Mouse (Mus musculus) cerebellum, adult 2 months (tissue): Measurements from ENCODE around the gene Shank1. TPM values are rescaled to one million over a fixed set of nuclear protein-coding genes. Genes with fewer than 3 reads are reported as not detected.
A peak's percentile ranks its signal among the peaks of the same experiment; 100 is the strongest.

Experiments used
- DNase-seq, 2 experiments: peaks; one replicate each; pipeline ENCODE4 v3.0.0; 2021
- H3K27ac ChIP-seq: fragments of 200-500 bp; 2 replicates; pipeline ENCODE4 v1.5.1; 2012; ENCODE audit warnings: low read length, control low read depth, inconsistent platforms; ENCODE audit not compliant: insufficient read depth
- H3K27me3 ChIP-seq: fragments of 200-500 bp; 2 replicates; pipeline ENCODE4 v1.6.1; 2012; ENCODE audit warnings: inconsistent platforms, mild to moderate bottlenecking, low read length, moderate library complexity; ENCODE audit not compliant: control insufficient read depth, insufficient read depth
- H3K4me1 ChIP-seq: fragments of 200-500 bp; 2 replicates; pipeline ENCODE4 v1.6.1; 2011; ENCODE audit warnings: low read length; ENCODE audit not compliant: control insufficient read depth, insufficient read depth
- H3K4me3 ChIP-seq: fragments of 200-500 bp; replicated peaks from 2 replicates; pipeline ENCODE3; 2011; ENCODE audit warnings: mild to moderate bottlenecking, low read depth, low read length, control low read depth; ENCODE audit not compliant: insufficient read depth
- CTCF ChIP-seq: fragments of 200-500 bp; IDR thresholded peaks from 2 replicates; pipeline ENCODE4 v1.5.1; 2011; ENCODE audit warnings: low read depth, mild to moderate bottlenecking, control low read depth, low read length, moderate library complexity, borderline replicate concordance; ENCODE audit not compliant: insufficient read depth
- POLR2A ChIP-seq: fragments of 200-500 bp; IDR thresholded peaks from 2 replicates; pipeline ENCODE4 v1.6.1; 2011; ENCODE audit warnings: low read length, control low read depth, borderline replicate concordance; ENCODE audit not compliant: insufficient read depth
- WGBS: fragments of 180-500 bp; shearing (Covaris S2); methylation state at CpG from one replicate; pipeline ENCODE4 v1.1.7; 2018; 5-methylcytosine and 5-hydroxymethylcytosine counted together
- polyA plus RNA-seq: library from polyadenylated mRNA; depleted of rRNA; stranded (reverse); fragments of >200 nt; gene quantifications from 2 replicates; pipeline ENCODE4 v1.2.3, GENCODE M21; 2012

The Shank1 gene
- polyA plus RNA-seq, 1 experiment: 51.4 TPM

- H3K27ac ChIP-seq: peak overlapping the region; percentile 62
- WGBS: 2% methylated on average over 32 of the region's 32 CpGs
- no peaks in the 10 kb centered on the region for H3K27me3 ChIP-seq
- no peak for TF ChIP-seq CTCF
- TF ChIP-seq POLR2A: no peak
- peaks cover 24% of the 10 kb centered on the region for H3K4me1 ChIP-seq
- DNase-seq: peak; percentile 52 to 64
- peak overlapping the region; percentile 90 for H3K4me3 ChIP-seq
Measured at GRCm38 (mm10) chr7:44337121-44337849, 27.2 kb downstream of the Shank1 start.

- H3K27me3 ChIP-seq: no peaks in the 10 kb centered on the region
- TF ChIP-seq CTCF (no peak), POLR2A (no peak)
- no peak overlapping the region for H3K27ac ChIP-seq
- DNase-seq: no peak
- WGBS: 77% methylated on average over 6 of the region's 6 CpGs
- H3K4me3 ChIP-seq: no peak overlapping the region
- peaks cover 19% of the 10 kb centered on the region for H3K4me1 ChIP-seq
Measured at GRCm38 (mm10) chr7:44340226-44340625, 30.2 kb downstream of the Shank1 start.

- TF ChIP-seq POLR2A (no peak), CTCF (no peak)
- H3K4me3 ChIP-seq: no peak overlapping the region
- 83% methylated on average over 10 of the region's 10 CpGs for WGBS
- H3K4me1 ChIP-seq: peaks cover 18% of the 10 kb centered on the region
- H3K27me3 ChIP-seq: no peaks in the 10 kb centered on the region
- H3K27ac ChIP-seq: no peak overlapping the region
- no peak for DNase-seq
Measured at GRCm38 (mm10) chr7:44341119-44341518, 31.1 kb downstream of the Shank1 start.

GRCm38 (mm10) chr7:44341714-44342113 lies 31.7 kb downstream of the Shank1 start:
- DNase-seq: no peak
- Histone ChIP-seq H3K4me3 (no peak overlapping the region), H3K4me1 (peaks cover 18% of the 10 kb centered on the region), H3K27ac (no peak overlapping the region), H3K27me3 (no peaks in the 10 kb centered on the region)
- TF ChIP-seq CTCF: no peak
- TF ChIP-seq POLR2A: no peak
- WGBS: 62% methylated on average over 5 of the region's 5 CpGs

GRCm38 (mm10) chr7:44343459-44344015 lies 33.5 kb downstream of the Shank1 start:
- DNase-seq: no peak
- no peak overlapping the region for H3K27ac ChIP-seq
- no peak overlapping the region for H3K4me3 ChIP-seq
- no peaks in the 10 kb centered on the region for H3K27me3 ChIP-seq
- H3K4me1 ChIP-seq: 0 out of 2 replicates have a peak, but pooled peaks cover 8% of the 10 kb centered on the region
- 28% methylated on average over 11 of the region's 11 CpGs for WGBS
- no peak for TF ChIP-seq CTCF
- TF ChIP-seq POLR2A: no peak

- 0 out of 2 replicates have a peak, but pooled peaks cover 5% of the 10 kb centered on the region for H3K4me1 ChIP-seq
- no peak for TF ChIP-seq CTCF
- TF ChIP-seq POLR2A: no peak
- WGBS: 63% methylated on average over 12 of the region's 12 CpGs
- DNase-seq: no peak
- H3K27me3 ChIP-seq: no peaks in the 10 kb centered on the region
- H3K27ac ChIP-seq: no peak overlapping the region
- H3K4me3 ChIP-seq: no peak overlapping the region
Measured at GRCm38 (mm10) chr7:44344622-44345021, 34.6 kb downstream of the Shank1 start.

- Histone ChIP-seq H3K27ac (no peak overlapping the region), H3K4me1 (peaks cover 4% of the 10 kb centered on the region; the same call in 1 of the 2 replicates), H3K4me3 (no peak overlapping the region), H3K27me3 (no peaks in the 10 kb centered on the region; the same call in 1 of the 2 replicates)
- no peak for DNase-seq
- TF ChIP-seq CTCF (no peak), POLR2A (no peak)
- 34% methylated on average over 3 of the region's 3 CpGs for WGBS
Measured at GRCm38 (mm10) chr7:44349043-44349442, 39.0 kb downstream of the Shank1 start.
